Mouse (Mus musculus) A20 (cell line): ENCODE measurements around the gene Trove2.
"Not testable (repeated sequence)": the region's sequence is repeated elsewhere in the genome, so short reads cannot be mapped to it uniquely, and the experiment has no call there.

Experiments used
- DNase-seq: peaks from one replicate; pipeline ENCODE4 v3.0.0-alpha.2; 2011; ENCODE audit warnings: low read depth, low spot score

The Trove2 gene

DNA sequence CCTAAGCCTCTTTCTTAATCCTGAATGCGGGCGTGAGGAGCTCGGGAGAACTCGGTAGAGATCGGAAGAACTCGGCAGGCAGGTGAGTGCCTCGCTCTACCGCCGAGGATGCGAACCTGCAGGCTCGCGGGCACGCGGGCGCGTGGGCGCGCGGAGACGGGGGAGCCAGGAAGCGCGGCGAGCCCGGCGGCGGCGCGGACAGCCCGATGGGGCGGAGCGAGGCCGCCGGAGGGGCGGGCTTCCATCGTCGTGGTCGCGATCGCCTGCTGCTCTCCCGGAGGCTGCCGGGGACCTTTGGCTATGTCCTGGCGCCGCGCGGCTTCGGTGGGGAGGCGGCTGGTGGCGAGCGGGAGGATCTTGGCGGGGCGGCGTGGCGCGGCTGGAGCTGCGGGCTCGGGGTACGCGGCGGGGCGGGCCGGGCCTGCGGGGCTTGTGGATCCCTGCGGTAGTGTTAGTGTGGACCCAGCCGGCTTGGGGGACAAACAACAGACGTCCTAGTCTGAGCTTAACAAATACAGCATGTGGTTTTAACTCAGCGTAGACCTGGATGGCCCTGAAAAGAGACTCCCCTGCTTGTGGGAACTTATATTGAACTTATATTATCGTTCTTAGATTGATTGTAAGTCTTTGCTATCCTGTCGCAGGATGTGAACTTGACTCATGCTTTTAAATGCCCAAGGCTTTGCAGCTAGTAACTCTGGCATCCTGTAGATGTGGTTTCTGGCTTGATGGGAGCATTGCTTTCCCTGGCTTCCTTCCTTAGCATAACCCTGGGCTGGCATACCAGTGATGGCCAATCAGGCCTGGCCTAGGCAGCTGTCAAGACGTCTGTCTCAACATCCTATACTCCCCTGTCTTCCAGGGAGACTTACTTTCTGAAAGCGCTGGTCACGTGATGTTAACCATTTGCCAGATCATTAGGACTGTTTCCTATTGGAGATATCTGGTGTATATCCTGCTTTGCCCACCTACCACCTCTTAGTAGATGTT, 37.2 kb downstream of the Trove2 start:
- DNase-seq = peak; percentile 92

DNA sequence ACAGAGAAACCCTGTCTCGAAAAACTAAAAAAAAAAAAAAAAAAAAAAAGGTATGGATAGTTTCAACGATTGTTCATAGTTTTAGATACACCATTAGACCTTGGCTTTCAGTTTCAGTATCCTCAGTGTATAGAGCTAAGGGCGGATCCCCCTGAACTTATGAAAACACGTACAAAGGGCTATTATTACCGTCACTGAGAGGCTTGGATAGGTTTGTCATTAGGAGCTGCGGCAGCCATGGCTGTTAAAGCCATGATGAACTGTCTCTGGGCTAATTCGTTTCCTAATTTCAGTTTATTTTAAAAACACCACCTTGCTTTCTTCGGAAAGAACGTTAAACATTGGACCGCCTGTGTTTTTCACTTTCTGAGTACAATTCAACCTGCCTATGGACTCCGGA, 38.1 kb downstream of the Trove2 start:
- DNase-seq = no peak

DNA sequence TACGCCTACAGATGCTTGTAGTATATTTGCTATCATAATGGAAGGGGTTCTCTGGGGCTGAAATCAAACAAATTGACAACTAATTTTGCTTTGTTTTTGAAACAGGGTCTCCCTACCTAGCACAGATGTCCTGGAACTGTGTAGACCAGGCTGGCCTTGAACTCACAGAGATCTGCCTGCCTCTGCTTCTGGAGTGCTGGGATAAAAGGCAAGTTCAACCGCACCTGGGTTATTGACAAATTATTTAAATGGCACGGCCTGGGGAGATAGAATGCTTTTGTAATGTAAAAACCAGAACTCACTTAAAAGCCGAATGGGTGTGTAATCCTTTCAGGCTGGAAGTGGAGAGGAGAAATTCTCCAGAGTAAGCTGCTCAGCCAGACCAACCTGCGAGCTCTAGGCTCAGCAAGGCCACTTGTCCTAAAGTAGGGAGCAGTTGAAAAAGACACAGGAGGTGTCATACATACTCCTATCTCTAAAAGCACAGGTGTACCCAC, 42.9 kb downstream of the Trove2 start:
- no peak for DNase-seq

DNA sequence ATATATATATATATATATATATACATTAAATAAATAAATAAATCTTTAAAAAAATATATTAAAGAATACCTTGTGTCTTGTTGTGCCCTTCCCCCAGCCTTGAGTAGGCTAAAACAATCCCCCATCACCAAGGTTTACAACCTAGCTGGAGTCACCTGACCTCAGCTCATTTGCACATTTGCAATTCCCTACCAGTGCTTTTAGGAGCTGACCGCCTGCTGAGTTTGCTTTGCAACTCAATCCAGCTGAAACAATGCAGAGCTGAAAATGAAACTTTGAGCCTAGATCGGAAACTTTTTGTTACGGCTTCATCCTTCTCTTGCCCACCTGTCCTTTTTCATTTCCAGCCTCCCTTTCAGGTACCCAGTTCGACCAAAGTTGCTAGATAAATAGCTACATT, 45.2 kb downstream of the Trove2 start:
- DNase-seq = no peak

GRCm38 (mm10) chr1:143730899-143731298, 46.0 kb downstream of the Trove2 start:
- DNase-seq = peak; percentile 75

GRCm38 (mm10) chr1:143727701-143728445, 49.0 kb downstream of the Trove2 start:
- DNase-seq = no peak

GRCm38 (mm10) chr1:143724456-143725064, 52.3 kb downstream of the Trove2 start:
- DNase-seq = no peak

- not testable (repeated sequence) for DNase-seq
These were observed 60.8 kb downstream of the Trove2 start, which contains the start of gene Glrx2 for GRCm38 (mm10) chr1:143716038-143716437. Glrx2 (plus strand) TSS chr1:143716338.

- no peak for DNase-seq
These were observed 66.3 kb downstream of the Trove2 start for GRCm38 (mm10) chr1:143710627-143710976.

GRCm38 (mm10) chr1:143709966-143710626, 66.8 kb downstream of the Trove2 start:
- no peak for DNase-seq

GRCm38 (mm10) chr1:143708361-143708760, 68.5 kb downstream of the Trove2 start:
- DNase-seq = no peak

DNA sequence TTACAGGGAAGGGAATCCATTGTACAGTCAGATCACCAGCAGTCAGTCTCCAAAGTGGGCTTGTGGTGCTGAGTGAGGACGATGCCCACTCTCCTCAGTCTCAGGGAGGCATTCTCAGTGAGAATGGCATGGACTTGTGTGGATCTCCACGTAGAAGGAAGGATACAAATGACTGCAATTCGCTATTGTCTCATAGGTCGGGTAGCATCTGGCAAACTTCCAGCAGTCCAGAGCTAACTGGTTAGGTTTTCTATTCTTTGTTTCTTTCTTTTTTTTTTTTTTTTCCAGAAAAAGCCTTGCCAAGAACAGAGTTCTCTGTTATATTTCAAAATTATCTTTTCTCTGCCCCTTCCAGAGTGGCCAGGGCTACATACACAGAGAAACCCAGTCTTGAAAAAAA, 69.9 kb downstream of the Trove2 start:
- DNase-seq = no peak

GRCm38 (mm10) chr1:143702741-143703262, 74.1 kb downstream of the Trove2 start, which contains the start of gene Cdc73:
Cdc73 (minus strand) TSS chr1:143702893.
- DNase-seq = peak; percentile 91

GRCm38 (mm10) chr1:143702141-143702740, 74.6 kb downstream of the Trove2 start:
- peak; percentile 74 for DNase-seq

GRCm38 (mm10) chr1:143701736-143702135, 75.1 kb downstream of the Trove2 start:
- DNase-seq = no peak
